Mouse (Mus musculus): ENCODE results near the gene Prdm11.

Prdm11 gene

DNA sequence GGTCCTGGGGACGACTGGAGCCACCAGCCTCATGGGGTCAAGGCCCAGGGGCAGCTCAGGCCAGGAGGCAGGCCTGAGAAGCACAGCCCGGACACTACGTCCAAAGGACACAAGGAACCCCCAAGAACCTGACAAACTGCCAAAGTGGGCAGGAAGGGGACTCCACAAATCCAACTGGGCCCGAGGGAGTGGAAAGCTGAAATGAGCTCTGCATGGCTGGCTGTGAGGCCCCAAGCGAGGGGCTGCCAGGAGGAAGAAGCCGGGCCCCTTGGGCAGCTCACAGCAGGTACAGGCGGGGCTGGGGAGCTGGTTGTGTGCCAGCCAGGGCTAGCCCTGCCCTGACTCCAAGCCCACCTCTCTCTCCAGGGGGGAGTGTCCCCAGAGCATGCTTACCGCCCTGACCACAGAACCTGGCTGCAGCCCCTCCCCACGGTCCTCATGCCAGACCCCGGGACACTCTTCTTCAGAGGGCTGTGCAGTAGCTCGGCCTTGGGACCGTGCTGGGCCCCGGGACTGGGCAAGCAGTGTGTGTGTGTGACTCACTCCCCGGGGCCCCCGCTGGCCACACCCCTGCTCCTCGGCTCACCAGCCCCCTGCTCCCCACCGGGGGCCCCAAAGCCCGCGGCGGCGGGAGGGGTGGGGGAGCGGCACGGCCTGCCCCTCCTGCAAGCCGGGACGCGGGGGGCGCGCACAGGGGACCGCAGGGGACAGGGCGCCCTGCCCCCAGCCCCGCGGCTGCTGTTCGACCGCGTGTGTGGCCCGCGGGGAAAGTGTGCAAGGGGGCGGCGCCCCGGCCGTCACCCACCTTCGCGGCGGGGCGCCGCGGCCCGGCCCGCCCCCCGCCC is 31.7 kb downstream of the Prdm11 start:
- in situ Hi-C loops (cut with MboI; ENCODE audit: unreplicated experiment in 2 of 2): no loop called here

DNA sequence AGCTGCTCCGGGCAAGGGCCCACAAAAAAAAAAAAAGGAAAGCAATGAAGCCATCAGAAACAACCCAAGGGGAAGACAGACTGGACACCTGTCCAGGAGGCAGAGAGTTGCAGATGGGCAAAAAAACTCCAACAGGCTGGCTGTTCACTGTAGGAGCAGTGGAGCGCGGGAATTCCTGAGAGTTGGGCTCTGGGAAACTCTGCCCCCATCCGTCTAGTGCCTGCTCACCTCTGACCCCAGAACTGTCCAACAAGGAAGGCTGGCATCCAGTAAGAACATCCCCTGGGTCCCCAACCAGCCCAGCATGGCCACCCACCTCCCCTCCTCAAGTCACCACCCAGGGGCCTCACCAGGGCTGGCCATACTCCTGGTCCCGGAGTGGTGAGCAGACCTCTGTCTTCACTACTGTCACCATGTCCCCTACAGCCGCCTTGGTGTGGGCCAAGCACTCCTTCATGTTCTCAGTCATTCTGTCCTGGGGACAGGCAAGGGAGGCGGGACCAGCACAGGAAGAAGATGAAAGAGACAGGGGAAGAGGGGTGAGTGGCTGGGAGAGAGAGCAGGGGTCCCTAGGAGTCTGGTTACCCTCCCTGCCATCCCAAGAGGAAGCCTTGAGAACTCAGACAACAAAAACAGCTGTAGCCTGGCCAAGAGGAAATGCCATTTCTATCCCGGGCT is 32.4 kb downstream of the Prdm11 start:
- in situ Hi-C loops (cut with MboI; ENCODE audit: unreplicated experiment in 2 of 2): no loop called here

DNA sequence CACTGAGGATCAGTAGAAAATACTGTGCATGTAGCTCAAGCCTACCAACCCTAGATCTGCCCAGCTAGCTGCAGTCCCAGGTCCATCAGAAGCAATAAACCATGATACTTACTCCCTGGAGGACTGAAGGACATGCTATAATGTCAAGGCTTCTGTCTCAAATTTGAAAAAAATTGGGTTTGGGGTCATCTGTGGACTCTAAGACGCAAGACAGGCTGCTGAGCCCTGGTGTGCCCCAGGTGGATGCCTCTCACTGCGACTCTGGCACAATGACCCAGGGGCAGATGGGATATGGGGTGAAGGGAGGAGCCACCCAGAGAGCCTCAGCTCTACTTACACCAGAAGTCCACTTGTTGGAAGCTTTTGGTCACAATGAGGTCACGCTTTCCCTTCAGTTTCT is 33.0 kb downstream of the Prdm11 start:
- in situ Hi-C loops (cut with MboI; ENCODE audit: unreplicated experiment in 2 of 2): no loop called here

DNA sequence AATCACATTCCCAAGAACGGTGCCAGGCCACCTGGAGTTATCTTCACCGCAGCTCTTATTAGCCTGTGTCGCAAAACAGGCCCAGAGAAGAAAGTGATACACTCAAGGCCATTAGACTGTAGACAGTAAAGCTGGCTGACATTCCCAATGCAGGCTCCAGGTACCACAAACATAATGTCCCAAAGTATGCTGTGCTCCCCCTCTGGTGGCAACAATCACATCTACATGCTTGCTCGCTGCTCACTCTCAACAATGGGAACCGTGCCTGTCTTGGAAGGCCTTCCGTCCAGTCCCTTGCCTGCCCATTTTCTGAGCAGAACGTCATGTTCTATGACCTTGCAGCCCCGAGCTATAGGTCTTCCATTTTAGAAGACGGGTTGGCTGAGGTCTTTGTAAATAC is 34.0 kb downstream of the Prdm11 start:
- in situ Hi-C loops (cut with MboI; ENCODE audit: unreplicated experiment in 2 of 2): no loop called here

DNA sequence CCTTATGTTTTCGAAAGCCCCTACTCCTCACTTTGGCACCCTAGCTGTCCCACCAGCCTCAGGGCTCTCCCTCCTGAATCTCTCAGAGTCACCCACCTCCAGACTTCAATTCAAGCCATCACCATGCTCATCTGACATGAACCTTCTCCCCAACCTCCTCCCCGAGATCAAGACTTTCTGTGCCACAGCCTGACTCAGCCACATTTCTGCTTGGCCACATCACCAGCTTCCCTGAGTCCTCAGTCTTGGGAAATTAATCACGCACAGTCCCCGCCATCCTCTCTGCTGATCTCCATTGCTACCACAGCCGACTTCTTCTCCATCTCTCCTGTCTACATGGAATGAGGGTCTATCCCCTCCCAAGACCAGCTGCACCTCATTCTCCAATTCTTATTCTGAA is 34.5 kb downstream of the Prdm11 start:
- in situ Hi-C loops (cut with MboI; ENCODE audit: unreplicated experiment in 2 of 2): no loop called here

DNA sequence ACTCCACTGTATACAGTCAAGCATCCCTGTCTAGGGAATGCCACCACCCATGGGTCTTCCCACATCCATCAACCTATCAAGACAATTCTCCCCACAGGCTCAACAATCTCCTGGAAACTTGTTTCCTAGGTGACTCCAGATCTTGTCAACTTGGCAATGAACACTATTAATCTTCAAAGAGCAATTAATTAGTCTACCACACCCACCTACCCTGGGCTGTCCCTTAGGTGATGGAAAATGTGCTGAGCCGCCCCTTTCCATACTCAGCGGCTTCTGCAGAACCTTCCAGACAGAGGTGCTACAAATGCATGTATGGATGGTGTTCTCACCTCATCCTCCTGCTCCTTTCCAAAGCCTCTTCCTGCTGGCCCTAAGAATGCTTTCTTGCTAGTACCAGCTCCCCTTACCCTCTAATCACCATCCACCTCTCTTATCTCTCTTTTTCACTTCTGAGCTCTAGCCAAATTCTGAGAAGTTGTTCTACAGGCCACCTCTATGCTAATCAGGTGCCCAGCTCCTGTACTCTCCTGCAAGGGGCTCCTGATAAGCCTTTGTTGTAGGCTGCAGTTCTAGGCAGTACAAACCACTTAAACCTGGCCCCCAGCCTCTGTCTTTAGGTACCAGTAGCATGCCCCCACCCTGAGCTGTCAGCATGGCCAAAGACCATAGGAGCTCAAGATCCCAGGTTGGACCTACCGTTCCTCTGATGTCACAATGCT is 37.8 kb downstream of the Prdm11 start:
- in situ Hi-C loops (cut with MboI; ENCODE audit: unreplicated experiment in 2 of 2): no loop called here

DNA sequence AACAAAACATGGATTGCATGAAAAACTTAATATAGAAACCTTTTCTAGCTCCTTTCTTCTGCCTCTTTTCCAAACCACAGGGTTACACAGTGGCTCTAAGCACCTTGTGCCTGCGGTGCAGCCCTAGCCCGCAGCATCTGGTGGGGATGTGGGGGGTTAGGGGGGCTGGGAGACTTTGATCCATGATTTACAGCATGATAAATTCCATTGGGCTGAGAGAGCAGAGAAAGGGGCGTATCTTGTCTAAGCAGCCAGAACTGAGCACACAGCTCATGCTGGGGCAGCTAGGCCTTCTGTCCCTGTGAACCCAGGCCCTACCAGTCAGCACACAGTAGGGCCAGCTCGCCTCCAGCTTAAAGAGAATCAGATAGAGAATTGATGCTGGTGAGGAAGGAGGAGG is 40.9 kb downstream of the Prdm11 start:
- in situ Hi-C loops (cut with MboI; ENCODE audit: unreplicated experiment in 2 of 2): no loop called here

DNA sequence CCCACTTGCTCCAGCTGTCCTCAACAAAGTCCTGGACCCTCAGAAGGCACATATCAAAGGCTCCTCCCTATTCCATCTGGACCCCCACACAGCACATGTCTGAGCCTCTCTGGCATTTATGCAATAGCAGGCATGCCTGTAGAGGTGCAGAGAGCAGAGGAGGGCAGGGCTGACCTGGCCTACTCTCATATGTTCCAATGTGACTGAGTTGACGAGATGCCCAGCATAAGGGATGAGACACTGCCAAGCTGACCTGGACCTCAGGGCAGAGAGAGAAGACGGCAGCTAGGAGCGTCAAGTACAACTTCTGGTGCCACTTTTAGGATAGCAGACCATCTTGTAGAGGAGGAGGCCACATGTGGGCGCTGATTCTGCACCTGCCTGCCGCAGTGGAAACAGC is 54.0 kb downstream of the Prdm11 start:
- in situ Hi-C loops (cut with MboI; ENCODE audit: unreplicated experiment in 2 of 2): no loop called here

DNA sequence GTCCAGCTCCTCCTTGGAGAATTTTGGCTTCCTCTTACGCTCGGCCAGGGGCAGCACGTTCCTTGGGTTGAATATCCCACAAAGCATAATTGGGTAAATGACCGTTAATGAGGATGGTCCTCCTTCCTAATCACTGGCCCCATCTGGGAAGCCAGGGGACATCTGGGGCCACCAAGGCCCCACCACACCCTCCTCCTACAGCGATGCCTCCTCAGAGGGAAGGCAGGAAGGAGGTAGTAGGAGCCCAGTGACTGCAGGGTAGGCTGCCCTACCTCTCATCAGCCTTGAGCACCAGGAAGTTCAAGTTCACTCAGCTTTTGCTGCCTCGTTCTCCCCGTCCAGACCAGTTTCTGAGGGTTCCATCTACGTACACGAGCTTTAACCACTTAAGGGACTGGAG is 56.4 kb downstream of the Prdm11 start:
- in situ Hi-C loops (cut with MboI; ENCODE audit: unreplicated experiment in 2 of 2): no loop called here

DNA sequence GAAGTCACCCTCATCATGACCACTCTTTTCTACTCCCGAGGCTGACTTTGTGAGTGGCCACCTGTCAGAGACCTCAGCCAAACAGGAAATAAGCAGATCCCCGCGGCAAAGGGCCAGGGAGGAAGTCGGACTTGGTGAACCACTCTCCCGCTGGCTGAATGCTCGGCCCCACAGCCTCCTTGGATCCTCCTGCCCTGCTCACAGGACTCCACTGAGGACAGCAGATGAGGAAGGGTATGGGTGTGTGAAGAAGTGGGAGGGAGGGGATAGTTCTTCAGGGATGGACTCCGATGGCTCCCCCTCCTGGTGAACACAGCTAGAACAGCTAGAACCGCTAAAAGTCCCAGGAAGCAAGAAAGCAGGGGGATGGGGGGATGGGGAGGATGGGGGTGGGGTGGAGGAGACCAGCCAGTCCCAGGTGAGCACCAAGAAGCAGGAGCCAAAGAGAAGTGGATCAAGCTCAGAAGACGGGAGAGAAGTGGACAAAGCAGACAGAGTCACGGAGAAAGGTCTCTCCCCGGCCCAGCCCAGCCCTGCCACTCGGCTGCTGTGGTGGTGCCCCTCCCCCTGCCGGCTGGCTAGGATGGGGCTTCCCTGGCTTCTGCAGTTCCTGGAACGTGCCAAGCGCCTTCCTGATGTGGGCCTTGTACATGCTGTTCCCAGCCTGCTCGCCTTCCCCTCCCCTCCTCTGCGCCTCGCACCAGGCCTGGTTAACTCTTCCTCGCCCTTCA is 57.9 kb downstream of the Prdm11 start:
- in situ Hi-C loops (cut with MboI; ENCODE audit: unreplicated experiment in 2 of 2): no loop called here

DNA sequence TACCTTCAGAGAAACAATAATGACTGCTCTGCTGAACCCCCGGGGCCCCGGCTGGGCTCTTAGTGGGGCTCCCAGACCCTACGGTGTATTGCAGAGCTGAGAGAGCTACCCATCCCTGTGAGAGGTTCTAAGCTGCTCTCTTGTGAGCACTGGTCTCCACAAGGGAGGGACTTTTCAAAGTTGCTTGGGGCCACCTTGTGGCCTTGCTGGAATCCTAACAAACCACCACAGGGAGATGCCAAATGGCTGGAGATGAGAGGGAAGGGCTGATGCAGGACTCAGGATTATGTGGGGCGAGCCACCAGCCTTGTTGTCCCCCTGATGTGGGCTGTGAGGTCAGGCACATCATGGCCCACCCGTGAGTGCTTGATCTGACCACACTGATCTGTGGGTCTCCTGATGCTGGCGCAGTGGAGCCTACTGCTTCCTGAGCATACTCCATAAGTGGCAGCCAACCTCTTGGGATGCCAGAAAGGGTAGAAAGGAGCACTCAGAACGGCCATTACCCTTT is 58.8 kb downstream of the Prdm11 start:
- in situ Hi-C loops (cut with MboI; ENCODE audit: unreplicated experiment in 2 of 2): no loop called here

DNA sequence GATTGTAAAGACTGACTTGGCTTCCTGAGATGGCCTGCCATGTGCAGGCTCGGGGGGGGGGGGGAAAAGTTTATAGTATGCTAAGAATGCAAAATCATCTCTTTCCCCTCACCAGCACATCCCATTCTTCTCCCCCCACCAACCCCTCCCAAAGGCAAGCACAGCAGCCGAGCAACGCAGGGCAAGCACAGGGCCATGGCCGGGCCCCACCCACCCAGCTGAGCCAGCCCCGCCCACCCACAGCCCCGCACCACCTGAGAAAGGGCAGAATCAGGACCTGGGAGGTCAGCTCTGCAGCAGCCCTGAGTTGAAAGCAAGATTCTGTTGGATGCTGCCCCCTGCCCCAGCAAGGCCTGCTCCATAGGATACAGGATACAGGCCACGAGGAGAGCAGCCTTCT is 60.4 kb downstream of the Prdm11 start:
- in situ Hi-C loops (cut with MboI; ENCODE audit: unreplicated experiment in 2 of 2): no loop called here

DNA sequence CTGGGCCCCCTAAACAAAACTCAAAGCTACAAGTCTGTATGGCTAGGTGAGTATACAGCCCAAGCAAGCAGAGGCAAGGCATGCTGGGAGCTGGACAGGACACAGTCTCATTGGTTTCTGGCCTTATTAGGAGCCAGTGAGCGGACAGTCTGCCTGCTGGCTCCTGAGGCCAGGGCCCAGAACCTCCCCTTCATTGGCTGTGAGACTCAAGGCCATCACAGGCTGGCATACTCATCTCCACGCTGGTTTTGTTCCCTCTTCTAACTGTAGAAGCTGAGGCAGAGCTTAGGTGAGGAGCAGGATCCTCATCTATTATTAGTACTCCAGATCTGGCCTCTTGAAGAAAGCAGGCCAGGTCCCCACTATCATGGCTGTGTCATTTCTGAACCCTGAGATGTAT is 60.8 kb downstream of the Prdm11 start:
- in situ Hi-C loops (cut with MboI; ENCODE audit: unreplicated experiment in 2 of 2): no loop called here

DNA sequence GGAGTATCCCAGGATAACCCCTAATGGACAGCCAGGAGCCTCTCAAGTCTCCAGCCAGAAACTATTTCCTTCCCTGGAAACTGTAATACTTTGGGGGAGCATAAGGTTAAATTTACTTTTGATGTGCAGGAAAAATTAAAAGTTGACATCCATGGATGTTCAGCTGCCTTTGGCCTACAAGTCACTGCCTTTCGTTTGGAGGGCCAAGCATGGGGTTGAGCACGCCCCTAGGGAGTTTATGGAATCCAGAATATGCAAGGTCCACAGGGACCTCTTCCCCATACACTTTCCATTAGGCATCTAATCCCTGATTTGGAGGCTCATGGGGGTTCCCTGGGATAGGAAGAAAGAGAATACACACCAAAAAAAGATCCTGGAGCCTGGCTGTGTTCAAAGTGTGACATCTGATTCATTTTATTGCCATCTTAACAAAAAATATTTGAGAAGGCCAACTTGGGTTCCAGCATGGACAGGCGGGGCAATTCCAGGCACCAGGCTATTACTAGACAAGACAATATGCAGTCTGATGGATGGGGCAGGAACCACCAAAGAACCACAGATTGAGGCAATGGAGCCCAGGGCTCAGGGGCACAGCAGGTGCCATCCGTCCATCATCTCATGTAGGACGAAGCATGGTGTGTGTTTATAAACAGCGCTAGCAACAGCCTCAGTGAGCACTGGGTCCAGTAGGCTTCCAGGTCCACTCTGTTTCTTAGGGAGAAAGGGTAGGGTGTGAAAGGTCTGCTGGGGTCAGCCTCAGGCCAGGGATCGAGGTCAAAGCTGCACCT is 61.5 kb downstream of the Prdm11 start:
- in situ Hi-C loops (cut with MboI; ENCODE audit: unreplicated experiment in 2 of 2): no loop called here

DNA sequence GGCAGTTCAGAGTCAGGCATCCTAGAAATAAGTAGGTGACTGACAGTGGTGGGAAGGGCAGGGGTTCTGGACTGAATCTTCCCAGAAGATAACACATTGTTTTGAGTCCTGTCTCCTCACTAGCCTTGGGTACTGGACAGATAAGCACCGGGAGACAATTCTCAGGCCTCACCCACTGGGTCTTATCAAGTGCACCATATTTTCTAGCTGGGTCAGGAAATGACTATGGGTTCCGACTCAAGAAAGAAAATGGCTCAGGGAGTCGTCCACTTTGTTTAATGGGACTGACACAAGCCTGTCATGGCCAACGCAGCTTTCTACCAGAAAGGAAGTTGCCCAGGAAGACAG is 62.7 kb downstream of the Prdm11 start:
- in situ Hi-C loops (cut with MboI; ENCODE audit: unreplicated experiment in 2 of 2): no loop called here

DNA sequence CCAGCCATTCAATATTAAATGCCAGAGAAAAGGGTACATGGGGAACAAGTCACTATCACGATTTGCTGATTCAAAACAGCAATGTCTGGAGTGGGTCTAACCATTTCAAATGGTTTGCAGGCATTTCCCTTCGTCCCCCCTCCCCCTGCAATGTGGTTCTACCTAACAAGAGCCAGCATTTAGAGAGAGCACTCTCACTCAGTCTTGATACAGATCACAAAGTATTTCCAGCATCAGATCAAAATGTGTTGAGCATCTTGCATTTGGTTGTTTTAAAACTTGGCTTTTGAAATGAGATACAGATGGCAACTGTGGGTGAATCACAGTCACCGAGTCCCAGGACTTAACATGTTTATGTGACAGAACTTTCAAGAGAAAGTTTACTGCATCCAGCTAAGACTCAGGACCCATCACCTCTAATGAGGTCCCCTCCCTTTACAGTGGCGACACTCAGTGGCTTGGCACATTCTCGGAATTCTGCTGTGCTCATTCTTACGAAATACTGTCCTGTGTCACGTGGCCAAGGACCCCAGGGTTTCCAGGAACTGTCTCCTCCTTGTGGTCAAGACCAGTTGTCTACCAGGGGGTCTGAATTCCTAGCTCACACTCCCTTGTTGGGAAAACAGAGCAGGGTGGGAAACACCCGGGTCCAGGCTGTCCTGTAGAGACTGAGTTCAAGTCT is 63.2 kb downstream of the Prdm11 start:
- in situ Hi-C loops (cut with MboI; ENCODE audit: unreplicated experiment in 2 of 2): no loop called here

DNA sequence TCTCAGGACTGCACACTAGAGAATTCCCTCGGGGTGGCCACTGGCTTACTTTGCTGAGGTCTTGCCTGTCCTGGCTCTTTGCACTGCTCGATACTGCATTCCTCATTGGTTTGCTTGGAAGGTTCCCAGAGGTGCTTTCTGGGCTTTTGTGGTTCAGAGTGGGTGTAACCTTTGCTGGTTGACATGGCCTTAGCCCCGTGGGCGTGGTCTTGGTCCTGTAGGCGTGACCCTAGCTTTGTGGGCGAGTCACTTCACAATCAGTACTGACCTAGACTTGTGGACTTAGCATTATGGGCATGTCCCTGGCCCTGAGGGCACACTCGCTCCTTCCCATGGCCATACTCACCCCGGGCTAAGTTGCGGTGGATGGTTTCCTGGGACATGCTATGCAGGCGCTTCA is 65.8 kb downstream of the Prdm11 start:
- in situ Hi-C loops (cut with MboI; ENCODE audit: unreplicated experiment in 2 of 2): no loop called here

DNA sequence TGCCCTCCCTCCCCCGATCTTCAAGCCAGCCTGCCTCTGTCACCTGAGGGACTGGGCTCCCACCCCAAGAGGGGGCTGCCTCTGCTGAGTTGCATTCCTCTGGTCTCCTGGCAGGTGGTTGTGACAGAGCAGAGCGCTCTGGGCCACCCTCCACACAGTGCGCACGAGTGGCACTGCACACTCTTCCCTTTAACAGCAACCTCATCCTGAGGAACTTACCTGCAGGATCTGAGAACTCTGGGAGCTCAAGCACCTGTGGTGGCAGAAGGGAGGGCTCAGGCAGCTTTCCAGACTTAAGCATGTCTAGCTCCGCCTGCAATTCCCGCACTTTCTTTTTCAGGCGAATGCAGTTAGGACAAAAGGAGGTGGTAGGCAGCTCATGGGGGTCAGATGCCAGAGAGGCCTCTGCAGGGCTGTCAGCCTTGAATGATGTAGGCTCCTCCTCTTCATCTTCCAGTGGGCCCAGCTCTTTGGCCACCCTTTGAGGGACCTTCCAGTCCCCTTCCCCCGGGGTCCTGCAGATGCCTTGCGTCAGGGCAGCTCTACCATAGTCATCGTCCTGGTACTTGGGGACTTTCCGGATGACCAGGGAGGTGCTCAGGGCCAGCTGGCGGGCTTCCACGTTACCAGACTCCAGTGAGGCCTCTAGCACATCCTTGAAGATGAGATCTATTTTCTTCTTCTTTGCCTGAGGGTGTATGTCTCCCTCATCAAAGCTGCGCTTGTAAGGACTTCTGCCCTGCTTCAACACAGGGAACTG is 70.8 kb downstream of the Prdm11 start:
- in situ Hi-C loops (cut with MboI; ENCODE audit: unreplicated experiment in 2 of 2): no loop called here

DNA sequence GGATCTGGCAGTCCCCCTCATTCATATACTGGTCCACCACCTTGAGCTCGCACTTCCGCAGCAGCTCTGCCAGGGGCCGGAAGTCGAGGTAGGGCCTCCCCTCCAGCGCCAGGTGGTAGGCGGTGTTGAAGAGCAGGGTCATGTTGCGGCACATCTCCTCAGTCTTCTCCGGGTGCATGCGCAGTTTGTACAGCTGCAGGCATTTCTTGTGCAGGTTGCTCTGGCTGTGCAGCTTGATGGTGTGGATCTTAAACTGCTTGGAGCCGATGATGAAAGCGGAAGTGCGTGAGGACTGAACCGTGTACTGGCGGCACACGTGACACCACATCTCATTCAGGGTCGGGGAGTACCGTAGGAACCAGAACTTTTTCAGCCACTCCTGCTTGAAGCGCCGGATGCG is 72.3 kb downstream of the Prdm11 start:
- in situ Hi-C loops (cut with MboI; ENCODE audit: unreplicated experiment in 2 of 2): no loop called here

Measured in v-Abl transformed pro-B cells (cell line).